Mouse (Mus musculus): ENCODE results near the gene Ttc7b.
A peak's percentile ranks its signal among the peaks of the same experiment; 100 is the strongest.

Ttc7b gene

DNA sequence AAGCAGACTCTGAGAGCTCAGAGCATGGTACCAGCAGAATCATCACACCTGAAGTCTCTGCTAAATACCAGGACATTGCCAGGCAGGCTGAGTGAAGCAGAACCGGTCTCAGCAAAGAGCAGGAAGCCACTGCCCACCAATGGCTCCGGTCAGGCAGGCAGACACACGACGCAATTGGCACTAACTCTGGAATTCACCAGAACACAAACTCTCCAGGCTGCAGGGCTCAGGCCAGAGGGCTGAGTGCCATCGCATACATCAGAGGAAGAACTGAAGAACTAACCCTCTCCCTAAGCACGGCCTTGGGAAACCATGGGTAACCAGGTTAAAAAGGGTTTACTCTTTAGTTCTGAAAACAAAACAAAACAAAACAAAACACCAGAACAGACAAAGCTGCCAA, 73.5 kb downstream of the Ttc7b start:
- DNase-seq (ENCODE audit: low spot score): no peak

DNA sequence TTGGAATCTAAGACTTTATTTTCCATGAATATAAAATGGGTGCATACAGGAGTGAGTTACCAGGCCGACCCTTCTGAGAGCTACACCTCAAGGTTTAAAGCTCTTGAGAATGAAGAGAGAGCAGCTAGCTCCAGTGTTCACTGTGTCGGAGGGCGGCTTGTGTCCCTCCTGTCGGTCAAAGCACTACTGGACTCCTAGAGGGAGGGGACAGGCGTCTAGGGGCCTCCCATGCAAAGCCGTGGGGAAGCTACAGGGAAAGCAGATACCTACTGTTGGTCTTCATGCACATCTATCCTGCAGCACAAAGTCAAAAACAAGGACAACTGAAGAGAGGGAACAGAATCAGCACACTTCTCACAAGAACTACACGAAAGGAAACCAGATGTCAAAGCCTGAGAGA, 74.9 kb downstream of the Ttc7b start:
- no peak for DNase-seq (ENCODE audit: low spot score)

DNA sequence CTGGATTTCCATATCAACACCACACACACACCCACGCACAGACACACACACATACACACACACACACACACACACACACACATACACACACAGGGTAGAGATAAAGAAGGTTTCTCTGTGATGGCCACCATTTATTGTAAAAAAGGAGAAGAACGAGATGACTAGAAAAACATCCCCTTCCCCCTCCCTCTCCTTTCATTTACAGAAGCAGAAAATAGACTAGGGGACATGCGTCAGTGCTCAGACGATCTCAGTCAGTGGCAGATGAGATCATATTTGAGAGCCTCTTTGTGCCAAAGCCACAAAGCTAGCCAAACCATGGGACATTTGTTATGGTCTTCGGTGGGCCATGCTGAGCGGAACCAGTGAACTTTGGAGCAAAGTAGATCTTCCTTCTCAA, 75.4 kb downstream of the Ttc7b start:
- DNase-seq (ENCODE audit: low spot score): no peak

DNA sequence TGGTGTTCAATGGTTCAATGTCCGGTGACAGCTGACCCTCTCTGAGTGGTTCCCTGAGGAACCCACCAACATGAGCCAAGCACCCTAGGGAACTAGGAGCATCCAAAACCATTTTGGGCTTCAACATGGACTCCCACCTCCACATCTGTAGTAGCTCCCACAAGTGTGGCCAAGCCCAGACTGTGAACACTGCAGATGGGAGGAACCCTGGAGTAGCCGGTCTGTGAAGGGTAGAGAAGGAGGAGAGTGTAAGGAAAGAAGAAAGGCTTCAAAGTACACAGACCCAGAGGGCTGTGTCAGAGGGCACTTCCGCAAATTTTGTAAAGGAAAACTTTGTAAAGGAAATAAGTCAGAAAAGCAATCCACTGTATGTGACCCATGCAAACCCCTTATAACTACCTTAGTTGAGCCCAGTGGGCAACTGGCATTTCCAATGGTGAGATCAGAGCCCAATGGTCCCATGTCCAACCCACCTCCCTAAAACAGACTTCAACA, 75.9 kb downstream of the Ttc7b start:
- no peak for DNase-seq (ENCODE audit: low spot score)

DNA sequence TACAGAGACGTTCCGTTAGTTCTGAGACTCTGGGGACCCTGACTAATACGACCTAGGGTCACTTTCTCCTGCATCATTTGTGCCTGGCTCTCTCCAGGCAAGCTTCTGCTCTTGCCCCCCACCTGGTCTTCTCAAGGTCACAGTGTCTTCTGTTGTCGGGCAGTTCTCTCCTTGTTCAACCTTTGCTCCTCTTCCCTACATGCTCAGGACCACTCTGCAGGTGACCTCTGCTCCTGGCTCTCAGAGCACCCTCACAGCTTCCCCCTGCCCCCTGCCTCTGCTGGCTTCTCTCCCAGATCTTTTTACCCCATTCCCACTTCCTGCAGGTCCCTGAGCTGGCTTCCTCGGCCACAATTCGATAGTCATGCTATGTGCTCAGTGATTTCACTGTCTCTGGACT, 77.2 kb downstream of the Ttc7b start:
- no peak for DNase-seq (ENCODE audit: low spot score)

DNA sequence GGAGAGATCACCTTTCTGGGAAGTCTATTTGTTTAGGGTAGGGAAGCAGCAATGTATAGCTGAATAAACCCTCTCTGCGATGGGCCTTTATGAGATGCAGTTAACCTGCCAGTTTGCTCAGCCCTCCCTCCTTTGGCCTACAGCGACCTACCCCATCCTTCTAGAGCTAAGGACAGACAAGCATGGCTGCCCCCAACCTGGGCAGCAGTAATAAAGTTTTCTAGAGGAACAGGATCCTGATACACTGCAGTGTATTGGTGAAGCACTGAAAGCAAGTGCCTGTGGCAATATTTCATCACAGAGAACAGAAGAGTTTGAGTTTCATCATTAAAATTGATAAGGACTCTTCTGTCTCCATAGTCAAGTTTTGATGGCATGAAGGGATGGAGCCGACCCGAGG, 79.0 kb downstream of the Ttc7b start:
- DNase-seq (ENCODE audit: low spot score): no peak

DNA sequence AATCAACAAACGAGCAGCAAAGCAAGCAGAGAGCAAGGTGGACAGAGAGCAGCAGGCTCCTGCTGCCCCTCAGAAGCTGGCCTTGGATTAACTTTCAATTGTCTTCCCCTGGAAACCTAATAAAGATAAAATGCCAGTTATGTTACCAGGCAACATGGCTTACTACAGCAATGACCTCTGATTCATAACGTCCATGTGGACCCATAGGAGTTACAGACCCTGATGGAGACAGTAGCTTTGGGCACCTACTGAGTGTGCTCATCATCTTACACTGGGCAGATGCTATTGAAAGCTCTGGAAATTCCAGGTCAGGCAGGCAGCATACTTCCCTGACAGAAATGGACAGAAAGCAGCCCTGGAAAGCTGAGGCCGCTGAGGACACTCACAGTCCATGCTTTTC, 80.7 kb downstream of the Ttc7b start:
- DNase-seq (ENCODE audit: low spot score): no peak

DNA sequence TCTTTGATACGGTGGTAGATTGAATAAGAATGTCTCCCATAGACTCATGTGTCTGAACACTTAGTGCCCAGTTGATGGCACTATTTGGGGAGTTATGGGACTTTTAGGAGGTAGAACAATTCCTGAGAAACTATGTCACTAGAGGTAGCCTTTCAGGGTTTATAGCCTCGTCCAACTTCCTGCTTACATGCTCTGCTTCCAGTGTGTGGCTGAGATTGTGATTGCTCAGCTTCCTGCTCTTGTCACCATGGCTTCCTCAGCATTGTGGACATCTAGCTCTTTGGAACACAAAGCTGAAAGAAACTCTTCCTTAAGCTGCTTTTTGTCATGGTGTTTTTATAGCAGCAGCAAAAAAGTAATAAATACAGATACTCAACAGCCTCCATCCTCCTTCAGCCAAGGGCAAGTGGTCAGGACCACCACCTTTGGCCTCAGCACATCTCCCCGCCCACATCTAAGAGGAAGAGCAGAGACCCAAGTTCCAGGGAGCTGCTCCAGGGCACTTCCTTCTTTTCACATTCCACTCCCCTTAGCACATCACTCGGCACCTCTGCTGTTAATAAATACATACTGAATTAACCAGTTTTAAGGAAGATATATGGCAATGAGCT, 81.4 kb downstream of the Ttc7b start:
- no peak for DNase-seq (ENCODE audit: low spot score)

DNA sequence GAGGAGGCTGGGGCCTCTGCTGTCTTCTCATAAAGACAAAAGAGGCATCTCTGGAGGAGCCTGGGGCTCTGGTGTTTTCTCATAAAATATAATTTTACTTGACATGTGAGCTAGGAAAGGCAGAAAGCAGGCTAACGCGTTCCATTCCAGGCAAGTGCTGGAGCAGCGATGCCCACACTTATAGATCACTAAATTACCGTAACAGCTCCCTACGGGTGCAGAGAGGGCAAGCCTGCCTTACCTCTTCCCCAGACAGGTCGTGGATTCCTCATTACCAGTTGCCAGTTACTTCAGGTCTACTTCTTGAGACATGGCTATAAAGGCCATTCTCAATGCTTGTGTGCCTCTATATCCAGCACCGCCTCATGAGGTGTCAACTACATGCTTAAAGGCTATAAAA, 82.1 kb downstream of the Ttc7b start:
- no peak for DNase-seq (ENCODE audit: low spot score)

DNA sequence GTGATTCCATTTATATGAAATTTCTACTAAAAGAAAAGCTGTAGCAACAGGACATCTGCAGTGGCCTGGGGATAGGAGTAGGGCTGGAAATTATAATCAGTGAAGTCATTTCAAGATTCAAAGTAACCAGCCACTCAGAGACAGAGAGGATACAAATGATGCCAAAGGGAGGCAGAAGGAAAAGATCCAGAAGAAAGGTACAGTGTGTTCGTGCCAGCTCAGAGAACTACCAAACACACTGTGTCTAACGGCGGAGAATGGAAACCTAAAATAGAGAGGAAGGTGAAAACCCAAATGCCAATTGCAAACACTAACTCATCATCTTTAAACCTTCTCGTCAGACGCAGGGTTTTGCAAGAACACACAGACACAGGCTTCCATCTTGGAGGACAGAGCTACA, 82.8 kb downstream of the Ttc7b start:
- no peak for DNase-seq (ENCODE audit: low spot score)

DNA sequence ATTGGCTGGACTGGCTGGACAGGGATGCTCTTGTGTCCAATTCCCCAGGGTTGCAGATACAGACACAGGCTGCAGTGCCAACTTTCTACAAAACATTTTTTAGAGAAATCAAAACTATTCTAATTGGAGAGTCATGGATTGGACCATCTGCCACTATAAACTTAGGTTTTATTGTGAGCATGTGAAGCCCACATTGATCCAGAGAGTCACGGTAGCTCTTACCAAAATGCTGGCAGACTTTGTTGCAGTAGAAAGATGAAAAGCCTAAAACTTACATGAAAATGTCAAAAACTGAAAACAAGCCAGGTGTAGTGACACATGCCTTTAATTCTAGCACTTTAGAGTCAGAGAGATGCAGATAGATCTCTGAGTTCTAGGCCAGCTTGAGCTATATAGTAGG, 84.9 kb downstream of the Ttc7b start:
- no peak for DNase-seq (ENCODE audit: low spot score)

DNA sequence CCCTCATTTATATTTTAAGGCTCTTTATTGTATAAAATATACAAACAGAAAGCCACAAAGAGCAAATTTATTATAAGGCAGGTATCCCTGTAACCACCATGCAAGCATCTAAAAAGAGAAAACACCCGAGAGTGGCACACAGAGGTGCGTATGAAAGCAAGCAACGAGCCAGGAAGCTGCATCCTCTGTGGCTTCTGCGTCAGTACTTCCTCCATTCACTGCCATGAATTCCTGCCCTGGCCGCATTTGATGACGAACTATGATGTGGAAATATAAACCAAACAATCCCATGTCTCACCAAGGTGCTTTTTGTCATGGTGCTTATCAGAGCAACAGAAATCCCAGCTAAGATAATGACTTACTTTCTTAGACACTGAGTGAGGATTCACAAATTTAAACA, 88.8 kb downstream of the Ttc7b start:
- DNase-seq (ENCODE audit: low spot score): no peak

DNA sequence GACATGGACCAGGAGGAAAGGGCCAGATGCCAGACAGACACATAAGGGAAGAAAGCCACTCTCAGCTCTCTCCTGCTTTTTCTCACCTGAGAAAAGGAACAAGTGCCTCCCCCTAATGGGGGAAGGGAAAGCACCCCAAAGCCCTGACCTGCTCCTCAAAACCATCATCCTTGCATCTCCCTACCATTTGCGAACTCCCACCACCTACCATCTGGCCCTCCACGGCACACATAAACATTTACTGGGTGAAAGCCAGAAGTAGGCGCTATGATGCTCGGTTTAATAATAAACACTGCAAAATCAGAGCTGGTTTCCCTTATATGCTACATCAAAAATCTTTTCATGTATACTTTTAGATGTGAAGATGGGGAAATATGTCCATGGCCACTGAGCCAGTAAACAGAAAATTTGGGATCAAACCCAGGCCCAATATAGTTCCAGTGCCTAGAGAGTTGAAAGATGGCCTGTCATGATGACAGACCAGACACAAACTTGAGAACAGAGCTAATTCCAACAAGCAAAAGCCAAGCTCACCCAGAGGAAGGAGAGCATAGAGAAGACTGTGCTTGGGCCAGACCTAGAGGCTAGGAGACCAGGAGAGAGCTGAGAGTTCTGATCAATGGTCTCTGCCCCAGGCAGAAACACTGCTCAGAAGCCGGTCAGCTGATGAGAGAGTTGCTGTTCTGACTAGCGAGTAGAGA, 91.1 kb downstream of the Ttc7b start:
- no peak for DNase-seq (ENCODE audit: low spot score)

DNA sequence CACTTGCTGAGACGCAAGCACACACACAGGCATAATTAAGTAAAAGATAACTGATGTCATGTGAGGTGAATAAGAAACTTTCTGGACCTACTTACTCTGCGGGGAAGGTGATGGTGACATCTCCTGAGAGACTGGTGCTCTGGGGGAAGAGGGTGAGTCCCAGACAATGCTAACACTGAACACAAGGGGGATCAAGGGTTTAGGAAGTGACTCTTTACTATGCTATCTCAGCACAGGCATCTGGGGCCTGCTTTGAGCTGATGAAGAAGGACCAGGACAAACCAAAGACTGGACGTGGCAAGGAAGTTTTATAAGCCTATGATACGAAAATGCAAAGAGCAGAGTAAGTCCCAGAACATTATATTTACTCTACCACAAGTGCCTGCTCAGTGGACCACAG, 92.4 kb downstream of the Ttc7b start:
- DNase-seq (ENCODE audit: low spot score): no peak

DNA sequence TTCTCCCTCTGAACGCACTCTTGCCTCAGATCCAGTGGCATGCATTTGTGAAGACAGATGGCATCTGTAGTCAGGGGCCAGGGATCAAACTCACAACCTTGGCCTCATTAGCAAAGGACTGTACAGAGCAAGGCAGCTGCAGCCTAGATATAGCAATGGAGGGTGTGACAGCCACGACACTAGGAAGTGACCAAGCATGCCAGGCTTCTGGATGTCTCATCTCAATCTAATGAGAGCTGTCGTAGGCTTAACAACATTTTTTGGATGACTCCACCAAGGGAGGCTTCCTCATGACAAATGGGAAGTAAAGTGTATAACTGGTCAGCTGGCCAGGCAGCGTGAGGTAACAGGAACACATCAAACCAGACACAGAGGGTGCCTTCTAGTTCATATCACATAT, 94.4 kb downstream of the Ttc7b start:
- no peak for DNase-seq (ENCODE audit: low spot score)

DNA sequence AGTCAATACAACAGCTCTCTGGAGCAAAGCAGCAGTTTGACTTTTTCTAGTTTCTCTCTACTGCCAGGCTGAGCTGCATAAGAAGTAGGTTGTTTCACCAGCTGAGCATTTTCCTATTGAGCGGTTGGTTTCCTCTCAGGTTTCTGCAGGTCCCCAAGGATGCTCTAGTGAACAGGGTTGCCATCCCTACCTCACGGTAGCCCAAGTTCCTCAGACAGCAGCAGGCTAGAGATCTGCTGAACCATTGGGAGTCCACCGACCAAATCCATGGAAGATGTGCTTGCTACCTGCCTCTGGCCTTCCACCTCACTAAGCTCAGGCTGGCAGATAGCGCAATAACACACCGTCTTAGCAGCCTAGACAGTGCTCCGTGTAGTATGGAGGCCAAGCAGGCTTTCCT, 95.6 kb downstream of the Ttc7b start:
- no peak for DNase-seq (ENCODE audit: low spot score)

DNA sequence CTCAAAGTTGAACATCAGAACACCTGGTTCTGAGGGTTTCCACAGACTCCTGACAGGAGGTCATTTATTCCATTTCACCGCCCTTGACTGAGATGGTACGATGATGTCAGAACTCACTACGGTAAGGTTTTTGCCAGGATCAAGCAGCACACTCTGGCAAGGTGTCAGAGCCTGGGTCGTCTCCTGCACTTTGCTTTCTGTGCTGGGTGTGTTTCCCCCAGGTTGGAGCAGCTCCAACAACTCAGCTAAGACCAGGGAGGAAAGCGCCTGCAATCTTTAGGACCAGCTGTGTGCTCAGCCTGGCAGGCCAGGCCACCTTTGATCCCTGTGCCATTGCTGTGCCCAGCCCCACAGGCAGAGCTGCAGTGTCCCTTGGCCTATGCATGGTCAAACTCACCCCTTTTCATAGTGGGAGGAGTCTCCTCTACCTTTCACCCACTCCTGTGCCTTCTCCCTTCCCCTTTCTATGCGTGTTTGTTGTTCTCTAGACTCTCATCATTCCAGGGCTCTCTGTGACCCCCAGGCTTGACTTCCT, 98.3 kb downstream of the Ttc7b start:
- DNase-seq (ENCODE audit: low spot score): no peak

DNA sequence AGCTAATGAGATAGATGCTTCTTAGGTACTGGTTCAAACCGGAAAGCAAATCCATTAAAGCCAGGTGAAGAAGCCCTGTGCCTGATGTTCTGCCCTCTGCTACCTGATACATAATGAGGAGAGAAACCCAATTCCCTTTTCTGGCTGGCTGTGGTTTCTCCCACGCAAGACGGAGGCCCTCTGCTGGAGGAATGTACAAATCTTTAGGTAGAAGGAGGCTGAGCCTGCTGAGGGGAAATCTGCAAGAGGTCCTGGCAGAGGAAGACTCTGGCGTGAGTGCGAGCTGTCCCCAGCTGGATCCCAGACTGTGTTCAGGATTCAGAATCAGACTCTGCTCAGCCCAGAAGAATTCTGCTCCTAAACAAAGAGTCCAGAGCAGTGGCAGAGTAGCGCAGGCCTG, 99.1 kb downstream of the Ttc7b start:
- peak; percentile 4 for DNase-seq (ENCODE audit: low spot score)

DNA sequence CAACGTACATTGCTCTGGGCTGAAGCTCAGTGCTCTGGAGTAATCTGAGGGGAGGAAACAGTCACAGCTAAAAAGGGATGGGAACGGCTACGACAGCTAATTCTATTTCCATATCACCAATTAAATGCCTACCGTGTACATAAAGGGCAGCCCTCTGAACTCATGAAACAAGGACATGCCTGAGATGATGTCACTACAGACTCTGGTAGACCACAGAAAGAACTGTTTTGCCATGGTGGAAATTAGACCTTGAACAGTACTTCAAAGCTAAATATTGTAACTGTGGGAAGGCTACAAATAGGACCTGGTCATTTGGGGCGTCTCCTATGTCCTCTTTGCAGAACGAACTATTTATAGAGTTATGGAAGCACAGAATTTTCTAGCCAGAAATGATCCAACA, 99.7 kb downstream of the Ttc7b start:
- no peak for DNase-seq (ENCODE audit: low spot score)

DNA sequence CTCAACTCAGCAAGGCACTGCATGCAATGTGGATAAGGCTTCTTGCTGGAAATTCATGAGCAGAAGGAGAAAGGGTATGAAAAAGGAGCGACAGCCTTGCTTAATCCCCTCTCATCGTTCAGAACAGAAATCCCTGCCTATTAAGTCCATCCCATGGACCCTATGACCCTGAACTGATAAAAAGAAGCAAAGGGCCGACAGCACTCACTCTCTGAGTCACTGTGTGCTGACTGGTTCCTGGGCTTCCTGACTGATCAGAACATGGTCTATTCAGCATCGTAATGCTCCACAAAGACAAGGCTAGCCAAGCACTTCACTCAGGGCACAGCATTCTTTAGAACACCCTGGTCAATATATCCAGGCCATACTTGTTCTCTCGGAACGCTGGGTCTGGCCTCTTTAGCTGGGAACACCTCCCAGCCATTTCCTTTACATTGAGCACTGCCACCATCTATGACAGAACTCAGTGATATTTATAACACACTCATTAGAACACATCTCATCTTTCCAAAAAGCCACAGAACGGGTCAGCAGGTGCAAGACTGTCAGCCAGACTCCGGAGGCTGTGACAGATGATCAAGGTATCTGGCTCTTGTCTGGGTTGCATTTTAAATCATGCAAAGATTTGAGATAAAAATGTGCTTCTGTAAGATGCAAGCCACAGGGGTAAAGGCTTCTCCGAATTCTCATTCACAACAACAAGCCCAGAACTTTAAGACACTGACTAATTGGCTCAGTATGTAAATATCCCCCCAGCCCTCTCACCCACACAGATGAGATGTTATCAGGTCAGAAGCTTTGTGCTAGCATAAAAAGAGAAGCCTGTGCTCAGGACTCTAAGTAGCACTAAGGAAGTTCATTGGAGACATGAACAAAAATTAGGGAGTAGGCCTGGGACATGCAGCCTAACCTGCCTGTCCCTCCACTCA, 100.4 kb downstream of the Ttc7b start:
- DNase-seq (ENCODE audit: low spot score): no peak

DNA sequence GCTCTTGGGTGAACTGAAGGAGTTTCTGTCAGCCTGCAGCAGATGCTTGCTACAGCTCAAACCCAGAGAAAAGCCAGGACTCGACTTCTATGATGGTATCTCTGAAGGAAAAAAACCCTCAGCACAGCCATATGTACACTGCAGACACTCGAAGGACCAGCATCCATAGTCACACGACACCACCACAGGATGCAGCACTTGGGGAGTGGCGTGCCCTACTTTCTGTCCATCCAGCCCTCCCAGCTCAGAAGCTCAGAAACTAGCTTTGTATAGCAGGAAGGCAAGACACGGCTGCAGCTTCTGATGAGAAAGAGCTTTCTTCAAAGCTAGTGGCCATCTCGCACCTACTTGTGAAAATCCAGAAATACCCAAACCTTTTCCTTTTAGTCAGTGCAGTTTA, 104.8 kb downstream of the Ttc7b start:
- DNase-seq (ENCODE audit: low spot score): no peak

DNA sequence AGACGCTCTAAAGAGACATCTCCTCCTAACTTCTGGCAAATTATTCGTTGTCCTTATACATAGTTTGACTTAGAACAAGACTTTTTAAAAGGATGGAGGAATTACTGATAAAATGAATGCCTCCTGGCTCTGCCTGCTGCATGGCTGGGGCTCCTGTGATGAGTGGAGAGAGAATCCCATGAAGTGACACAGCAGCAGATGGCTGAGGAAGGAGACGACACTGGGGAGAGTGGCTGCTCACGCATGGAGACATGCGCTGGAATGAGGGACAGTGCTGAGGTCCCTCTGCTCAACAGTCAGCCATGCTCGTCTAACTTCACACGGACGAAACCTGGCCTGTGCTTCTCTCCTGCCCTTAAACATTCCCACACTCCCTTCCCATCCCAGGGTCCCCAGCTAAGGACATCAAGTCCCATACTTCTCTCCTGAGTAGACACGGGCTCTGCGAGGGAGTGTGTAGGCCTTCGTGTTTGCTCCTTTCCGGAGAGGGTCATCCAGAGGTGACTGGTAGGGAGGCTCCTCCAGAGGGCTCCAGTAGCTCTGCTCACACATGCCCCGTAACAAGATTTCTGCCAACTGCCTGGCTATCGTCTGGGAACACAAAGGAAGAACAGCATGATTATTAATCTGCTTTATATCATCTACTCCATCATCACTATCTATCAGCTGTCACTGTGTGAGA, 105.8 kb downstream of the Ttc7b start:
- no peak for DNase-seq (ENCODE audit: low spot score)
